Mouse (Mus musculus): Measurements from ENCODE around the gene Hyal3. TPM values are rescaled to one million over a fixed set of nuclear protein-coding genes. Genes with fewer than 3 reads are reported as not detected.
"Not testable (repeated sequence)": the region's sequence is repeated elsewhere in the genome, so short reads cannot be mapped to it uniquely, and the experiment has no call there.

The Hyal3 gene
- polyA plus RNA-seq, 1 experiment, result 0.74 TPM

- DNase-seq (ENCODE audit: extremely low spot score in 1 of 2, low spot score in 1 of 2), result no peak
These were observed 31.1 kb upstream of the Hyal3 start for GRCm38 (mm10) chr9:107549297-107550074.

GRCm38 (mm10) chr9:107550491-107551116, 30.0 kb upstream of the Hyal3 start:
- no peak for DNase-seq (ENCODE audit: extremely low spot score in 1 of 2, low spot score in 1 of 2)

GRCm38 (mm10) chr9:107551117-107551889, 29.3 kb upstream of the Hyal3 start, which contains the start of gene Rassf1:
Gene Rassf1 (plus strand): TSS chr9:107551555.
- no peak for DNase-seq (ENCODE audit: extremely low spot score in 1 of 2, low spot score in 1 of 2)

GRCm38 (mm10) chr9:107551890-107552355, 28.7 kb upstream of the Hyal3 start:
- no peak for DNase-seq (ENCODE audit: extremely low spot score in 1 of 2, low spot score in 1 of 2)

- DNase-seq (ENCODE audit: extremely low spot score in 1 of 2, low spot score in 1 of 2), result no peak
These were observed 27.8 kb upstream of the Hyal3 start for GRCm38 (mm10) chr9:107552690-107553393.

GRCm38 (mm10) chr9:107553541-107554318, 26.9 kb upstream of the Hyal3 start:
- DNase-seq (ENCODE audit: extremely low spot score in 1 of 2, low spot score in 1 of 2), result peak in 1 of 2 experiments; percentile 40

- DNase-seq (ENCODE audit: extremely low spot score in 1 of 2, low spot score in 1 of 2), result peak; percentile 88 to 94
These were observed 26.2 kb upstream of the Hyal3 start for GRCm38 (mm10) chr9:107554319-107554825.

GRCm38 (mm10) chr9:107555031-107555457, 25.6 kb upstream of the Hyal3 start:
- DNase-seq (ENCODE audit: extremely low spot score in 1 of 2, low spot score in 1 of 2), result peak in 1 of 2 experiments; percentile 40

- DNase-seq (ENCODE audit: extremely low spot score in 1 of 2, low spot score in 1 of 2), result no peak
These were observed 24.9 kb upstream of the Hyal3 start for GRCm38 (mm10) chr9:107555701-107556100.

GRCm38 (mm10) chr9:107556346-107556745, 24.3 kb upstream of the Hyal3 start:
- DNase-seq (ENCODE audit: extremely low spot score in 1 of 2, low spot score in 1 of 2), result no peak

- peak; percentile 96 to 97 for DNase-seq (ENCODE audit: extremely low spot score in 1 of 2, low spot score in 1 of 2)
These were observed 17.5 kb upstream of the Hyal3 start, which contains the start of gene Tusc2 for GRCm38 (mm10) chr9:107563029-107563581. Gene Tusc2 (plus strand): TSS chr9:107563255.

GRCm38 (mm10) chr9:107565556-107565955, 15.1 kb upstream of the Hyal3 start:
- DNase-seq (ENCODE audit: extremely low spot score in 1 of 2, low spot score in 1 of 2), result not testable (repeated sequence)

GRCm38 (mm10) chr9:107566041-107566709, 14.4 kb upstream of the Hyal3 start:
- peak in 1 of 2 experiments; percentile 83 for DNase-seq (ENCODE audit: extremely low spot score in 1 of 2, low spot score in 1 of 2)

GRCm38 (mm10) chr9:107566855-107567254, 13.8 kb upstream of the Hyal3 start:
- no peak for DNase-seq (ENCODE audit: extremely low spot score in 1 of 2, low spot score in 1 of 2)

GRCm38 (mm10) chr9:107567702-107568319, 12.8 kb upstream of the Hyal3 start, which contains the start of gene Hyal2:
Gene Hyal2 (plus strand): TSS chr9:107567945.
- DNase-seq (ENCODE audit: extremely low spot score in 1 of 2, low spot score in 1 of 2), result no peak

GRCm38 (mm10) chr9:107568331-107569261, 12.0 kb upstream of the Hyal3 start:
- DNase-seq (ENCODE audit: extremely low spot score in 1 of 2, low spot score in 1 of 2), result peak in 1 of 2 experiments; percentile 81

GRCm38 (mm10) chr9:107569270-107569669, 11.3 kb upstream of the Hyal3 start:
- DNase-seq (ENCODE audit: extremely low spot score in 1 of 2, low spot score in 1 of 2), result no peak

Data from frontal cortex, adult 2 months (tissue).